Mouse (Mus musculus) embryonic fibroblast, embryonic 13.5 days (primary cell): ENCODE measurements around the gene Arfrp1.

ENCODE experiments used
- CTCF ChIP-seq: IDR thresholded peaks from 2 replicates; pipeline ENCODE4 v1.5.1; 2011; ENCODE audit warnings: mild to moderate bottlenecking, control low read depth, low read length, moderate library complexity, borderline replicate concordance; ENCODE audit not compliant: insufficient read depth
- POLR2A ChIP-seq: IDR thresholded peaks from 2 replicates; pipeline ENCODE4 v1.6.1; 2011; ENCODE audit warnings: low read depth, mild to moderate bottlenecking, control low read depth, low read length, moderate library complexity

DNA sequence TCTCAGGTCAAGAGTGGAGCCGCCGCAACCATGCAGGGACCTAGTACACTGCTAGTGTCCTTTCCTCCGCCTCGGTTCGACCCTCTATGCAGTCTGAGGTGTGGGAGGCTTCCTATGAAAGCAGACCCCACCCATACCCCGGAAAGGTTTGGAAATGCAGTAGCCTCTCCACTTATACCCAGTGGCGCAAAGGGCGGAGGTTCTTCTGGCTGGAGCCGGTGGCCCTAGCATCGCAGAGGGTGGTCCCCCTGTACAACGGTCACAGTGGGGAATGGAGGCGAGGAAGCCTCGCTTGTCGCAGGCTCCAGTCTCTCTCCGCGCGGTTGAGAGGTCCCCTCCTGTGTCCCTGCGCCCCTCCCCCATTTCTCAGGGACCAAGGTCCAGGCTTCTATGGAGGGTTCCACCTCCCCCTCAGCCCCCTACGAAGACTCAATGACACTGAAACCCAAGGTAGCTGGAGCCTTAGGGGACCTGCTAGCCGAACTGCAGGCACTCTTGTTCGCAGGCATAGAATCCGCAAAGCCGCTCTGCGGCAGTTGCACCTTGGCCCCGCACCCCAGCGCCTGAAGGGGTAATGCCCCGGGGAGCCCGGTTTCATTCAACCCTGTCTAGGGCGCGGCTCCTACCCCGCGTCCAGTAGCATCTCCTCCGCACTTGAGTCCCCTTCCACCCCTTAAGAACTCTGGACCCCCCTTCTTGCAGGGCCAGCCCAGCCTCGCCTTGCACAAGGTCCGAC lies 51.7 kb downstream of the Arfrp1 start:
- TF ChIP-seq CTCF: no peak
- TF ChIP-seq POLR2A: no peak
